Mouse (Mus musculus) embryonic facial prominence, embryonic 13.5 days (tissue): ENCODE data around the gene Tspan2. TPM values are rescaled to one million over a fixed set of nuclear protein-coding genes. Genes with fewer than 3 reads are reported as not detected.

Experiments
- ATAC-seq: fragments of 200-750 bp; cut with Nextera tagmentation; 2 replicates; pipeline ENCODE4 v1.8.0; 2017; ENCODE audit warnings: low read depth; ENCODE audit not compliant: insufficient number of reproducible peaks, insufficient read depth, low FRiP score, low TSS enrichment
- H3K27ac ChIP-seq: fragments of 300-500 bp; sonication (generic); 2 replicates; pipeline ENCODE4 v1.5.1; 2015; ENCODE audit warnings: moderate library complexity, mild to moderate bottlenecking, inconsistent platforms
- H3K27me3 ChIP-seq: fragments of 300-500 bp; sonication (generic); 2 replicates; pipeline ENCODE4 v1.6.1; 2015; ENCODE audit warnings: mild to moderate bottlenecking, inconsistent platforms
- H3K36me3 ChIP-seq: fragments of 300-500 bp; sonication (generic); 2 replicates; pipeline ENCODE4 v1.6.1; 2015; ENCODE audit warnings: mild to moderate bottlenecking, inconsistent platforms
- H3K4me1 ChIP-seq: fragments of 300-500 bp; sonication (generic); 2 replicates; pipeline ENCODE4 v1.6.1; 2015; ENCODE audit warnings: inconsistent platforms
- H3K4me2 ChIP-seq: fragments of 300-500 bp; sonication (generic); 2 replicates; pipeline ENCODE4 v1.6.1; 2015; ENCODE audit warnings: moderate library complexity, mild to moderate bottlenecking, inconsistent platforms
- H3K4me3 ChIP-seq: fragments of 300-500 bp; sonication (generic); 2 replicates; pipeline ENCODE4 v1.5.1; 2015; ENCODE audit warnings: mild to moderate bottlenecking, inconsistent platforms
- H3K9ac ChIP-seq: fragments of 300-500 bp; sonication (generic); 2 replicates; pipeline ENCODE4 v1.6.1; 2015; ENCODE audit warnings: mild to moderate bottlenecking, inconsistent platforms
- H3K9me3 ChIP-seq: fragments of 300-500 bp; sonication (generic); 2 replicates; pipeline ENCODE4 v1.6.1; 2016; ENCODE audit warnings: inconsistent platforms
- WGBS: fragments of 180-500 bp; shearing (Covaris S2); methylation state at CpG from one replicate; pipeline ENCODE4 v1.1.7; 2015; ENCODE audit warnings: mixed read lengths; 5-methylcytosine and 5-hydroxymethylcytosine counted together
- polyA plus RNA-seq: library from polyadenylated mRNA; unstranded; fragments of >200 nt; fragmentation: Nextera tagmentation; extraction: Ambion mirVana; gene quantifications from 2 replicates; pipeline ENCODE4 v1.2.1, GENCODE M21; 2015

The Tspan2 gene
- 4.6 and 5.3 TPM in 2 replicates for polyA plus RNA-seq

GRCm38 (mm10) chr3:102734313-102735030, at the start of gene Tspan2:
Tspan2 (plus strand) TSS chr3:102734529.
- peak within 1 kb of the TSS; percentile 79 for H3K9ac ChIP-seq
- peaks cover 29% of the 10 kb centered on the region for H3K4me1 ChIP-seq
- under 1% methylated on average over 48 of the region's 54 CpGs for WGBS
- ATAC-seq, result peak; percentile 52
- no peaks in the 10 kb centered on the region for H3K27me3 ChIP-seq
- H3K36me3 ChIP-seq, result no peaks in the 10 kb centered on the region
- H3K27ac ChIP-seq, result no peak within 1 kb of the TSS
- H3K4me2 ChIP-seq, result peak within 1 kb of the TSS; percentile 87
- no peaks in the 10 kb centered on the region for H3K9me3 ChIP-seq
- H3K4me3 ChIP-seq, result peak within 1 kb of the TSS; percentile 71

DNA sequence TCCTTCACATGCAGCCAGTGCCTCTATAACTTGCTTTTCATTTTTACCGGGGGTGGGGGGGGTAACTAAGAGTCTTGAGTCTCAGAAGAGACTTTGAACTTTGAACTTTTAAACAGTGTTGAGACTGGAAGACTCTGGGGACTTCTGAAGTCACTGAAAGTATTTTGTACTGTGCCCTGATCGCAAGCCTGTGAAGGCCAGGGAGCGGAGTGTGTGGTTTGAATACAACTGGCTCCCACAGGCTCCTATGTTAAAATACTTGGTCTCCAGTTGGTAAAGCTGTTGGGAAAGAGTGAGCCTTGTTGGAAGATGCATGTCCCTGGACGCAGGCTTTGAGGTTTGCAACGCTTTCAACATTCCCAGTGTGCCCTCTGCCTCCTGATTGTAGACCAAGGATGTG, 47.5 kb upstream of the Tspan2 start:
- ATAC-seq, result no peak
- H3K9me3 ChIP-seq, result no peaks in the 10 kb centered on the region
- peaks cover 56% of the 10 kb centered on the region for H3K4me1 ChIP-seq
- no peak overlapping the region for H3K4me3 ChIP-seq
- H3K27me3 ChIP-seq, result no peaks in the 10 kb centered on the region
- H3K36me3 ChIP-seq, result no peaks in the 10 kb centered on the region
- 75% methylated on average over 5 of the region's 5 CpGs for WGBS
- H3K9ac ChIP-seq, result no peak overlapping the region
- H3K4me2 ChIP-seq, result no peak overlapping the region
- no peak overlapping the region for H3K27ac ChIP-seq

- no peak overlapping the region for H3K4me3 ChIP-seq
- H3K4me2 ChIP-seq, result no peak overlapping the region
- H3K9ac ChIP-seq, result no peak overlapping the region
- WGBS, result 16% methylated on average over 8 of the region's 8 CpGs
- H3K9me3 ChIP-seq, result no peaks in the 10 kb centered on the region
- H3K27ac ChIP-seq, result peak overlapping the region; percentile 71
- H3K27me3 ChIP-seq, result no peaks in the 10 kb centered on the region
- 0 out of 2 replicates have a peak, but pooled peaks have one; percentile 38 for ATAC-seq
- H3K4me1 ChIP-seq, result peaks cover 63% of the 10 kb centered on the region
- no peaks in the 10 kb centered on the region for H3K36me3 ChIP-seq
These were observed 46.5 kb upstream of the Tspan2 start for GRCm38 (mm10) chr3:102687852-102688251.

GRCm38 (mm10) chr3:102691802-102692484, 42.4 kb upstream of the Tspan2 start:
- H3K27ac ChIP-seq, result peak overlapping the region; percentile 44
- no peaks in the 10 kb centered on the region for H3K36me3 ChIP-seq
- H3K27me3 ChIP-seq, result no peaks in the 10 kb centered on the region
- no peak overlapping the region for H3K9ac ChIP-seq
- H3K9me3 ChIP-seq, result no peaks in the 10 kb centered on the region
- H3K4me1 ChIP-seq, result peaks cover 65% of the 10 kb centered on the region
- no peak for ATAC-seq
- H3K4me3 ChIP-seq, result no peak overlapping the region
- WGBS, result 37% methylated on average over 11 of the region's 11 CpGs
- H3K4me2 ChIP-seq, result peak overlapping the region; percentile 21

- 30% methylated on average over 7 of the region's 7 CpGs for WGBS
- H3K9me3 ChIP-seq, result no peaks in the 10 kb centered on the region
- no peak overlapping the region for H3K4me3 ChIP-seq
- H3K4me2 ChIP-seq, result peak overlapping the region; percentile 21
- no peaks in the 10 kb centered on the region for H3K27me3 ChIP-seq
- ATAC-seq, result peak; percentile 63
- H3K9ac ChIP-seq, result no peak overlapping the region
- H3K36me3 ChIP-seq, result no peaks in the 10 kb centered on the region
- H3K27ac ChIP-seq, result peak overlapping the region; percentile 44
- H3K4me1 ChIP-seq, result peaks cover 60% of the 10 kb centered on the region
These were observed 41.5 kb upstream of the Tspan2 start for GRCm38 (mm10) chr3:102692758-102693325.

DNA sequence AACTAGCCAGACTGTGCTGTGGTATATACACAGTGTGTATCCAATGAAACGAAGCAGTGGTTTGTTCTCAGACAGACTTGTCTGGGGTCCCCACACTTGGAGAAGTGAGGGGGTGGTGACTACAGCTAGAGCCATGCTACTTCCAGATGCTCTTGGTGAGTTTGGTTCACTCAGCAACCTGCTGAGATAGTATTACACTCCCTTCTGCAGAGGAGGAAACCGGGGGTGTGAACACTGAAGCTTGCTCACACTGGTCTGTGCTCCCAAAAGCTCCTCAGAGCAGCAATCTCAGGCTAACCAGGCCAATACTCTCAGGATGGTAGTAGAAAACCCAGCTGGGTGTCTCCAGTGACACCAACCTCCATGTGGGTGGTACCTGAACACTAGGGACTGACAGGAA, 36.2 kb upstream of the Tspan2 start:
- 58% methylated on average over 2 of the region's 2 CpGs for WGBS
- Histone ChIP-seq H3K4me1 (peaks cover 29% of the 10 kb centered on the region), H3K36me3 (no peaks in the 10 kb centered on the region), H3K4me3 (no peak overlapping the region), H3K4me2 (no peak overlapping the region), H3K9ac (no peak overlapping the region), H3K27me3 (no peaks in the 10 kb centered on the region), H3K9me3 (no peaks in the 10 kb centered on the region), H3K27ac (no peak overlapping the region)
- ATAC-seq, result no peak

DNA sequence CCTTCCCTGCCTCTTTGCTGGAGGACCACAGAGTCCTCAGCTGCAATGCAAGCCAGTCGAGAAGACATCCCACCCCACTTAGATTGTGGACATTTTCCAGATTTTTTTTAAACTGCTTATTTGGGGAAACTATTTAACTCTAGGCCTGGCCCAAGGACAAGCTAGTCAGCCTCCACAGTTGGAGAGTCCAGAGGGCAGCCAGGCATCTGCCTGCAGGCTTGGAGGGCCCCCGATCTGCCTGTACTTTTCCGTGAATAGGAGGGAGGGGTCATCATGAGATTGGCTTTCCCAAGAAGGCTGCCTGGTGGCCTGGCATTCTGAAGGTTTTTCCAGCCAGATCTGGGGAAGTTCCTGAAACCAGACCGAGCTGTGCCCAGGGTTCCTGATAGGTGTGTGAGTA, 33.0 kb upstream of the Tspan2 start:
- H3K4me3 ChIP-seq, result no peak overlapping the region
- ATAC-seq, result no peak
- H3K4me1 ChIP-seq, result peaks cover 34% of the 10 kb centered on the region
- 64% methylated on average over 4 of the region's 4 CpGs for WGBS
- H3K36me3 ChIP-seq, result no peaks in the 10 kb centered on the region
- H3K9me3 ChIP-seq, result no peaks in the 10 kb centered on the region
- H3K27ac ChIP-seq, result no peak overlapping the region
- no peak overlapping the region for H3K9ac ChIP-seq
- H3K4me2 ChIP-seq, result no peak overlapping the region
- no peaks in the 10 kb centered on the region for H3K27me3 ChIP-seq

GRCm38 (mm10) chr3:102701902-102702544, 32.3 kb upstream of the Tspan2 start:
- Histone ChIP-seq H3K27ac (no peak overlapping the region), H3K4me3 (no peak overlapping the region), H3K4me2 (no peak overlapping the region), H3K27me3 (no peaks in the 10 kb centered on the region), H3K4me1 (peaks cover 34% of the 10 kb centered on the region), H3K9ac (no peak overlapping the region), H3K36me3 (no peaks in the 10 kb centered on the region), H3K9me3 (no peaks in the 10 kb centered on the region)
- no peak for ATAC-seq
- WGBS, result 49% methylated on average over 7 of the region's 7 CpGs

- no peak overlapping the region for H3K4me2 ChIP-seq
- H3K9me3 ChIP-seq, result no peaks in the 10 kb centered on the region
- no peak overlapping the region for H3K4me3 ChIP-seq
- peaks cover 28% of the 10 kb centered on the region for H3K4me1 ChIP-seq
- H3K27ac ChIP-seq, result peak overlapping the region; percentile 22; the same call in 1 of the 2 replicates
- WGBS, result 45% methylated on average over 4 of the region's 4 CpGs
- H3K36me3 ChIP-seq, result no peaks in the 10 kb centered on the region
- no peaks in the 10 kb centered on the region for H3K27me3 ChIP-seq
- H3K9ac ChIP-seq, result no peak overlapping the region
- no peak for ATAC-seq
These were observed 30.3 kb upstream of the Tspan2 start for GRCm38 (mm10) chr3:102704001-102704401.

- Histone ChIP-seq H3K36me3 (no peaks in the 10 kb centered on the region), H3K27me3 (no peaks in the 10 kb centered on the region), H3K27ac (no peak overlapping the region), H3K4me1 (peaks cover 16% of the 10 kb centered on the region), H3K9ac (no peak overlapping the region), H3K4me2 (no peak overlapping the region), H3K9me3 (no peaks in the 10 kb centered on the region), H3K4me3 (no peak overlapping the region)
- 73% methylated on average over 9 of the region's 9 CpGs for WGBS
- no peak for ATAC-seq
These were observed 25.7 kb upstream of the Tspan2 start for GRCm38 (mm10) chr3:102708599-102708998.

- Histone ChIP-seq H3K4me1 (0 out of 2 replicates have a peak, but pooled peaks cover 4% of the 10 kb centered on the region), H3K27me3 (no peaks in the 10 kb centered on the region; the same call in 1 of the 2 replicates), H3K9me3 (no peaks in the 10 kb centered on the region), H3K4me3 (0 out of 2 replicates have a peak overlapping the region, but pooled peaks have one; percentile 12), H3K9ac (0 out of 2 replicates have a peak overlapping the region, but pooled peaks have one; percentile 52), H3K27ac (0 out of 2 replicates have a peak overlapping the region, but pooled peaks have one; percentile 16), H3K4me2 (peak overlapping the region; percentile 47), H3K36me3 (no peaks in the 10 kb centered on the region)
- ATAC-seq, result no peak
- 27% methylated on average over 11 of the region's 11 CpGs for WGBS
These were observed 19.2 kb upstream of the Tspan2 start for GRCm38 (mm10) chr3:102715066-102715584.
